Mouse (Mus musculus) brain, embryonic 14.5 days (tissue): ENCODE results near the gene As3mt.

Experiments used
- CTCF ChIP-seq: fragments of 200-500 bp; IDR thresholded peaks from 2 replicates; pipeline ENCODE4 v1.5.1; 2012; ENCODE audit warnings: inconsistent platforms, mild to moderate bottlenecking, moderate library complexity, borderline replicate concordance; ENCODE audit not compliant: insufficient read depth, insufficient read length; ENCODE audit errors: extremely low read depth
- POLR2A ChIP-seq: fragments of 200-500 bp; IDR thresholded peaks from 2 replicates; pipeline ENCODE4 v1.6.1; 2012; ENCODE audit warnings: mild to moderate bottlenecking, inconsistent platforms, borderline replicate concordance; ENCODE audit not compliant: poor library complexity, insufficient read depth, insufficient read length, severe bottlenecking; ENCODE audit errors: extremely low read depth

- TF ChIP-seq POLR2A = no peak
- no peak for TF ChIP-seq CTCF
These were observed 44.5 kb upstream of the As3mt start for GRCm38 (mm10) chr19:46662784-46663183.
